ENCODE assay signal across 31 mouse cellular contexts in the genomic region with DNA sequence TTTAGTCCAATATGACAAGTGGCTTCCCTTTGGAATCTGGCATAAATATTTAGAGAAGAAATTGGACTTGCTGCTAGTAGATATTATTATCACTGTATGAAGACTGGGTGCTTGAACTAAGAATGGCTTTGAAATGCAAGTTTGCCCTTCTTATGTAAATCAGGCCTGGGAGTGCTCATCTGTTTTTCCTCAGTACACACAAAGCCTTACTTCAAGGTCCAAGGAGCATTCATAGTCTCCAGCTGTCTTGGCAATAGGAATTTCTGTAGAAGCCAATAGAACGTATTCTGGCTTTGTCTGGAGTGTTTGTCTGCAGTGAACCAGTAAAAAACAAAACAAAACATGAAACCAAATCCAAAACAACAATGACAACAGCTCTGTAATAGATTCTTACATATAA.
A peak's percentile ranks its signal among the peaks of the same experiment; 100 is the strongest.
DNase-seq lines count a peak whose midpoint lies in the region; ATAC-seq lines count a peak whose summit lies in the region.
"Had no signal": no experiment of that assay in that cellular context is flagged by ENCODE, and none has a peak within 500 bp of the region (broad histone marks: within the 10 kb centered on the region; RNA-seq: fewer than 3 reads in every experiment).

No protein-coding gene starts in this region.

- ATAC-seq in forebrain, embryonic 11.5 days (replicated peaks; ENCODE audit: low FRiP score): peak; percentile 64; the same call in 1 of the 2 replicates
- ATAC-seq in forebrain, embryonic 16.5 days: no peak
- ATAC-seq: CD4-positive, CD25-positive, alpha-beta regulatory T cell, adult 4 months had no signal

- H3K9me3 ChIP-seq in forebrain, embryonic 11.5 days (ENCODE audit: control insufficient read depth, low read length): no peaks in the 10 kb centered on the region
- H3K9me3 ChIP-seq in forebrain, embryonic 16.5 days (ENCODE audit: control insufficient read depth, low read length): no peaks in the 10 kb centered on the region
- H3K9me3 ChIP-seq: embryonic facial prominence, embryonic 13.5 days; forebrain, embryonic 12.5 days; heart, embryonic 10.5 days; heart, embryonic 15.5 days; hindbrain, embryonic 15.5 days; limb, embryonic 12.5 days; liver, embryonic 15.5 days; neural tube, embryonic 13.5 days had no signal

- DNase-seq in forebrain, embryonic 11.5 days (ENCODE audit: low spot score): no peak
- peak; percentile 34 for DNase-seq in kidney, adult 9 months
- DNase-seq in kidney, postnatal 10 days: no peak
- peak; percentile 12 for DNase-seq in Muller cell, postnatal 12 days (ENCODE audit: inconsistent ontology term)
- no peak for DNase-seq in urinary bladder, postnatal 10 days (ENCODE audit: low spot score)
- no peak for DNase-seq in layer of hippocampus, postnatal 36 days
- DNase-seq: adrenal gland, postnatal 25 days; cerebellum, adult 2 months; cerebellum, postnatal 25 days; gastrocnemius, postnatal 25 days; heart, adult 11 months; kidney, adult 18-20 months; kidney, postnatal 14 days; layer of hippocampus, adult 9-11 months; lung, embryonic 14.5 days; lung, postnatal 14 days; right cerebral cortex, postnatal 4 days; thymus, adult 2 months; thymus, postnatal 36 days had no signal

- no peaks in the 10 kb centered on the region for H3K36me3 ChIP-seq in forebrain, embryonic 11.5 days (ENCODE audit: control insufficient read depth, insufficient read depth, low read length)
- H3K36me3 ChIP-seq in forebrain, embryonic 16.5 days (ENCODE audit: control insufficient read depth, insufficient read depth): no peaks in the 10 kb centered on the region
- H3K36me3 ChIP-seq: embryonic facial prominence, embryonic 13.5 days; forebrain, embryonic 12.5 days; heart, embryonic 10.5 days; heart, embryonic 15.5 days; hindbrain, embryonic 15.5 days; limb, embryonic 12.5 days; liver, embryonic 15.5 days; neural tube, embryonic 13.5 days had no signal

- H3K27me3 ChIP-seq in forebrain, embryonic 11.5 days (ENCODE audit: control insufficient read depth, insufficient read depth, low read length): no peaks in the 10 kb centered on the region
- no peaks in the 10 kb centered on the region for H3K27me3 ChIP-seq in forebrain, embryonic 16.5 days (replicated peaks; ENCODE audit: control insufficient read depth, insufficient read depth, low read length)
- H3K27me3 ChIP-seq: embryonic facial prominence, embryonic 13.5 days; forebrain, embryonic 12.5 days; heart, embryonic 15.5 days; hindbrain, embryonic 15.5 days; limb, embryonic 12.5 days; liver, embryonic 15.5 days; neural tube, embryonic 13.5 days had no signal

- no peak overlapping the region for H3K4me2 ChIP-seq in forebrain, embryonic 11.5 days (ENCODE audit: low read depth, low read length, severe bottlenecking)
- no peak overlapping the region for H3K4me2 ChIP-seq in forebrain, embryonic 16.5 days (ENCODE audit: low read length)
- H3K4me2 ChIP-seq: embryonic facial prominence, embryonic 13.5 days; forebrain, embryonic 12.5 days; heart, embryonic 15.5 days; hindbrain, embryonic 15.5 days; limb, embryonic 12.5 days; liver, embryonic 15.5 days; lung, embryonic 14.5 days; neural tube, embryonic 13.5 days had no signal

- H3K4me1 ChIP-seq in forebrain, embryonic 11.5 days (replicated peaks; ENCODE audit: control insufficient read depth, insufficient read depth, low read length): no peaks in the 10 kb centered on the region
- no peaks in the 10 kb centered on the region for H3K4me1 ChIP-seq in forebrain, embryonic 16.5 days (replicated peaks; ENCODE audit: control insufficient read depth, insufficient read depth, low read length)
- H3K4me1 ChIP-seq: embryonic facial prominence, embryonic 13.5 days; forebrain, embryonic 12.5 days; heart, embryonic 10.5 days; heart, embryonic 15.5 days; hindbrain, embryonic 15.5 days; limb, embryonic 12.5 days; liver, embryonic 15.5 days; neural tube, embryonic 13.5 days had no signal

- no peak overlapping the region for H3K4me3 ChIP-seq in forebrain, embryonic 11.5 days (ENCODE audit: low read depth, low read length)
- H3K4me3 ChIP-seq in forebrain, embryonic 16.5 days (replicated peaks; ENCODE audit: low read length): no peak overlapping the region
- H3K4me3 ChIP-seq: embryonic facial prominence, embryonic 13.5 days; erythroblast, embryonic 14.5 days; forebrain, embryonic 12.5 days; heart, embryonic 10.5 days; heart, embryonic 15.5 days; hindbrain, embryonic 15.5 days; limb, embryonic 12.5 days; liver, embryonic 15.5 days; neural tube, embryonic 13.5 days had no signal

- no peak overlapping the region for H3K27ac ChIP-seq in forebrain, embryonic 11.5 days (ENCODE audit: low read depth, low read length)
- no peak overlapping the region for H3K27ac ChIP-seq in forebrain, embryonic 16.5 days (ENCODE audit: low read length)
- H3K27ac ChIP-seq: embryonic facial prominence, embryonic 13.5 days; forebrain, embryonic 12.5 days; heart, embryonic 10.5 days; heart, embryonic 15.5 days; hindbrain, embryonic 15.5 days; limb, embryonic 12.5 days; liver, embryonic 15.5 days; neural tube, embryonic 13.5 days; stomach, postnatal 0 days had no signal

- H3K9ac ChIP-seq in forebrain, embryonic 11.5 days (ENCODE audit: low read length): no peak overlapping the region
- no peak overlapping the region for H3K9ac ChIP-seq in forebrain, embryonic 16.5 days (replicated peaks; ENCODE audit: low read depth, low read length)
- H3K9ac ChIP-seq: embryonic facial prominence, embryonic 13.5 days; forebrain, embryonic 12.5 days; heart, embryonic 15.5 days; hindbrain, embryonic 15.5 days; limb, embryonic 12.5 days; liver, embryonic 15.5 days; lung, embryonic 14.5 days; neural tube, embryonic 13.5 days had no signal

- WGBS in forebrain, embryonic 11.5 days: 23% methylated on average over 1 of the region's 1 CpGs
- WGBS in forebrain, embryonic 16.5 days: 13% methylated on average over 1 of the region's 1 CpGs

Comparison
In these comparisons a context has a peak if more than half of its experiments do, and no peak if none do; other contexts are left out.
1. DNase-seq: peak in kidney, adult 9 months (single experiment) and Muller cell, postnatal 12 days (single experiment); none in forebrain, embryonic 11.5 days (single experiment), kidney, postnatal 10 days (single experiment), urinary bladder, postnatal 10 days (single experiment) and layer of hippocampus, postnatal 36 days (0 of 2).